Mouse (Mus musculus): ENCODE data around the gene Igdcc4. TPM values are rescaled to one million over a fixed set of nuclear protein-coding genes. Genes with fewer than 3 reads are reported as not detected.

Gene Igdcc4
- polyA plus RNA-seq, 1 experiment from 2014 or later = 15.7 TPM

DNA sequence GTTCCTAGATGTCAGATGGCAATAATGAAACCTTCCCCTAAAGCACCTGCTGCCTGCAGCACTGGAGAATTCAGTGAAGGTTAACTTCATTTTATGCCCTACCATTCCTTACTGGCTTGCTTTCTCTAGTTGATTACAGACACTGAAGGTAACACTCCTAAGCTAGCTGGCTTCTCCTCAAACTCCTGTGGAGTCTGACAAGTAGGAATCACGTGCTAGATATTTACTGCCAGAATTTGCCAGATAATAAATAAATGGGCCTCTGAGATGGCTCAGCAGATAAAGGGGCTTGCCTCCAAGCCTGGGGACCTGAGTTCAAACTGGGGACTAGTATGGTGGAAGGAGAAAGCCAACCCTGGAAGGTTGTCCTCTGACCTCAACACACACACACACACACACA lies 14.5 kb upstream of the Igdcc4 start:
- no peaks in the 10 kb centered on the region for H3K9me3 ChIP-seq
- H3K4me3 ChIP-seq (replicated peaks) = no peak overlapping the region
- peaks cover 30% of the 10 kb centered on the region for H3K36me3 ChIP-seq
- peaks cover 5% of the 10 kb centered on the region for H3K4me1 ChIP-seq (replicated peaks)
- H3K27ac ChIP-seq = no peak overlapping the region
- 75% methylated on average over 1 of the region's 1 CpGs for WGBS
- H3K27me3 ChIP-seq = no peaks in the 10 kb centered on the region
- no peak overlapping the region for H3K9ac ChIP-seq (replicated peaks)
- no peak overlapping the region for H3K4me2 ChIP-seq
- ATAC-seq (ENCODE audit: insufficient number of reproducible peaks, insufficient read depth, low FRiP score, low TSS enrichment, low read depth) = no peak

DNA sequence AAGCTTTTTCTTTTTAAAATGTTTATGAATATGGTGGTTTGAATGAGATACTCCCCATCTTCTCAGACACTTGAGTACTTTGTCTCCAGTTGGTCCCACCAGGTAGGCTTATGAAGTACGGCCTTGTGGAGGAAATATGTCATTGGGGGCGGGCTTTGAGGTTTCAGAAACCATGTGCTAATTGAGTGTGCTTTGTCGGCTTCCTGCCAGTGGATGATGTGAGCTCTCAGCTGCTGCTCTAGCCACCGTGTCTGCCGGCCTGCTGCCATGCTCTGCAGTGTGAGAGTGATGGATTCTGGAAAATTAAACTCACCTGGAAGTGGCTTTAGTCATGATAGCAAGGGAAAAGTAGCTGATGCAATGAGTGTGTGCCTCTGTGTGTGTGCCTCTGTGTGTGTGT lies 13.8 kb upstream of the Igdcc4 start:
- no peaks in the 10 kb centered on the region for H3K27me3 ChIP-seq
- no peaks in the 10 kb centered on the region for H3K9me3 ChIP-seq
- H3K9ac ChIP-seq (replicated peaks) = no peak overlapping the region
- no peak overlapping the region for H3K4me2 ChIP-seq
- peaks cover 23% of the 10 kb centered on the region for H3K36me3 ChIP-seq
- no peak for ATAC-seq (ENCODE audit: insufficient number of reproducible peaks, insufficient read depth, low FRiP score, low TSS enrichment, low read depth)
- 29% methylated on average over 5 of the region's 5 CpGs for WGBS
- H3K4me1 ChIP-seq (replicated peaks) = peaks cover 6% of the 10 kb centered on the region
- no peak overlapping the region for H3K4me3 ChIP-seq (replicated peaks)
- H3K27ac ChIP-seq = no peak overlapping the region

DNA sequence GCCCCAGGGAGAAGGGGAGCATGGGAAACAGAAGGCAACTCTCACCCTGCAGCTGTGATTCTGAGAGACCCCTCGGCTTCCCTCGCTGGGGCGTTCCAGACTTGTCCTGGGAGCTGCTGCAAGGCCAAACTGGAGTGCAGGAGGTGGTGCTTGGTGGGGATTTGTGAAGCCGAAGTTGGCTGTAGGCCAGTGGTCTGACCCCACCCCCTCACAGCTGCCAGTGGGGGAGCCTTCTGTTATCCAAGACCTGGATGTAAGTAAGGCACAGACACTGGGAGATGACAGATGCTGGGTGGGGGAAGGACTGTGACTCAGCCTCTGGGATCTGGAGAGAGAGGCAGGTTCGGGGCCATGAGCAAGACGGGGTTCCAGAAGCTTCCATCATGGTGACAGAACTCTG lies 7.0 kb upstream of the Igdcc4 start:
- no peaks in the 10 kb centered on the region for H3K27me3 ChIP-seq
- H3K9ac ChIP-seq (replicated peaks) = no peak overlapping the region; the same call in 1 of the 2 replicates
- 41% methylated on average over 6 of the region's 6 CpGs for WGBS
- H3K4me1 ChIP-seq (replicated peaks) = peaks cover 13% of the 10 kb centered on the region
- no peaks in the 10 kb centered on the region for H3K9me3 ChIP-seq
- H3K4me2 ChIP-seq = no peak overlapping the region
- 0 out of 2 replicates have a peak, but pooled peaks have one; percentile 49 for ATAC-seq (ENCODE audit: insufficient number of reproducible peaks, insufficient read depth, low FRiP score, low TSS enrichment, low read depth)
- no peaks in the 10 kb centered on the region for H3K36me3 ChIP-seq
- 0 out of 2 replicates have a peak overlapping the region, but pooled peaks have one; percentile 25 for H3K27ac ChIP-seq
- no peak overlapping the region for H3K4me3 ChIP-seq (replicated peaks)

DNA sequence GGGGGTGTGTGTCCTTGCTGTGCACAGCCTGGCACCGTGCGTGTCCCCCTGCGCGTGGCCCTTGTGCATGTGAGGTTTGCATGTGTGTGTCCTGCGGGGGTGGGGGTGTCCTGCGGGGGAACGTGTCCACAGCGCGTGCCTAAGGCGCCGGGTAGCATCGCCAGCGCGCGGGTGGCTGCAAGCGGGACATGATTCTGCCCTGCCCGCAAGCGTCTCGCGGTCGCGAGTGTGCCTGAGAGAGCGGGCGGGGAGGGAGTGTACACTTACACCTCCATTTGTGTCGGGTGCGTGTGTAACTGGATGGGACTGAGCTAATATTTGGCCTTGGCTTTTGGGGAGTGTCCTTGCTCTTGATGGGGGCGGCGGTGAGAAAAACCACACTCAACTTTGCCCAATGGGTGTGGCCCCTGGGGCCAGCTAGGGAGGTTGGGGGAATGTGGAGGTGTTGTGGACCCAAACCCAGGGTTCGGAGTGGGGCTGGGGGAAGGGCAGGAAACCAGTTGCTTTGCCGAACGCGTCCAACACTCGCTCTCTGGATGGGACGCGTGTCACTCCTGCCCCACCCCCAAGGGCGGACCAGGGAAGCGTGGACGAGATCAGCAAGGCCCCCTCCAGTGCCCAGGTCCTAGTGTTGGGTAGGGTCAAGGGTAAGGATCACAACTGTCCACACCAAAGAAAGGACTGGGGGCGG lies 545 bp downstream of the Igdcc4 start:
- peaks cover 7% of the 10 kb centered on the region; the same call in 1 of the 2 replicates for H3K9me3 ChIP-seq
- ATAC-seq (ENCODE audit: insufficient number of reproducible peaks, insufficient read depth, low FRiP score, low TSS enrichment, low read depth) = peak; percentile 71

DNA sequence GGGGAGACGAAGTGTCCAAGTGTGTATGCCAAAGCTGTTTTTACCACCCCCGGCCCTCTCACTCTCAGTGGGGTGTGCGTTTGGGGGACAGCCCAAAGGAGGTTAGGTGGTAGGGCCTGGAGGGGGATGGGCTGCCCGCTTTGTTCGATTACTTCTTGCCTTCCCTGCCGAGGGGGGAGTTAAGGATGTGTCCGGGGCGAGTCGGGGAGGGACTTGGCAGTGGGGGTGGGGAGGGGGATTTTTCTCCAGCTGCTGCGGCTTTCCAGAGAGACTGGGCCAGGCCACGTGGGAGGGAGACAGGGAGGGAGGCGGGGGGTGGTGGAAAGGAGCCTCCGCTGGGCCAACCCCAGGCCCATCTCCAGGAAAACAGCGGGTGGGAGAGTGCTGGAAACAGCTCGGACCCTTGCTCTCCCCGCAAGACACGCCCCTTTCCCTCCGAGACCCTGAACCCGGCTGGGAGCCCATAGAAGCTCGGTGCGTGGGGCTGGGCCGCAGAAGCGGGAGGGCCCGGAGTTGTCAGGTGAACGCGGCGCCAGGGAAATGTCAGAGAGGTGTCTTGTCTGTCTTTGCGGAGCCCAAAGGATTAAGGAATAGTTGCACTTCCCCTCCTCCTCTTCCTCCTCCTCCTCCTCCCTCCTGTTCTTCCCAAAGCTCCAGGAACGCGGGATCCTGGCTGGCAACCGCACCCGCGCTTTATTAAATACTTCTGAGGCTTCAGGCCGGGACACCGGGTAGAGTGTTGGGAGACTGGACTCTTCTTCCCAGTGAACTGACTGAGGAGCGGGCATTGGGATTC lies 1.3 kb downstream of the Igdcc4 start:
- peak; percentile 49 for ATAC-seq (ENCODE audit: insufficient number of reproducible peaks, insufficient read depth, low FRiP score, low TSS enrichment, low read depth)
- H3K27ac ChIP-seq = peak overlapping the region; percentile 75
- H3K4me1 ChIP-seq (replicated peaks) = peaks cover 37% of the 10 kb centered on the region
- peak overlapping the region; percentile 99 for H3K4me2 ChIP-seq
- peaks cover 7% of the 10 kb centered on the region; the same call in 1 of the 2 replicates for H3K9me3 ChIP-seq
- WGBS = 2% methylated on average over 36 of the region's 36 CpGs
- peak overlapping the region; percentile 84 for H3K4me3 ChIP-seq (replicated peaks)
- no peaks in the 10 kb centered on the region for H3K27me3 ChIP-seq
- peak overlapping the region; percentile 86 for H3K9ac ChIP-seq (replicated peaks)
- H3K36me3 ChIP-seq = no peaks in the 10 kb centered on the region

More for the DNA sequence above, 545 bp downstream of the Igdcc4 start:
- peak overlapping the region; percentile 99 for H3K4me2 ChIP-seq
- H3K27me3 ChIP-seq = no peaks in the 10 kb centered on the region
- peak overlapping the region; percentile 84 for H3K4me3 ChIP-seq (replicated peaks)
- whole genome bisulfite sequencing = under 1% methylated on average over 39 of the region's 39 CpGs
- peak overlapping the region; percentile 75 for H3K27ac ChIP-seq
- peaks cover 37% of the 10 kb centered on the region for H3K4me1 ChIP-seq (replicated peaks)
- H3K9ac ChIP-seq (replicated peaks) = peak overlapping the region; percentile 86
- H3K36me3 ChIP-seq = no peaks in the 10 kb centered on the region

DNA sequence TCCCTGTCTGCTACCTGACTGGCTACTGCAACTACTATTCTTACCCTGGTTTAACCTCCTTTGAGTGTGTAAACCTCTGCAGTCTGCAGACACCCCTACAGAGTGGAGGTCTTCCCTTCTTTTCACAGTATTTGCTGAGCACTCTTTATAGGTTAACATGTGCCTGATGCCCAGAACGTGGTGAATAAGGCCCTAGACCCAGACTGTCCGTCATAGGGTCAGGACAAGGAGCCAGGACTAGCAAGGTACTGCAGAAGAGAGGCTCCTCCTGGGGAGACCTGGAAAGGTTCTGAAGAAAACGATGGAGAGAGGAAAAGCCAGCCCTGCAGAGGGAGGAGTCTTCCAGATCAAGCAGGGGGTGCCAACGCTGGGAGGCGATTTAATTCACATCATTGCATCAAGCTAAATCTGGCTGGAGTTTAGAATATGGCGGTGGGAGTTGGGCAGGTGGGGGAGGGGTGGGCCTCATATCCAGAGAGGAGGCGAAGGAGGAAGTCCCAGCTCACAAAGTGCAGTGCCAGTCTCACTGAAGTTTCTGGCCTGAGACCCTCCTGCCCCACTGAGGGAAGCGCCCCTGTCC lies 2.0 kb downstream of the Igdcc4 start:
- Histone ChIP-seq H3K27ac (peak overlapping the region; percentile 60), H3K9ac (replicated peaks) (peak overlapping the region; percentile 86; the same call in 1 of the 2 replicates), H3K4me2 (peak overlapping the region; percentile 99), H3K27me3 (no peaks in the 10 kb centered on the region), H3K9me3 (peaks cover 7% of the 10 kb centered on the region; the same call in 1 of the 2 replicates), H3K4me1 (replicated peaks) (peaks cover 37% of the 10 kb centered on the region), H3K36me3 (no peaks in the 10 kb centered on the region), H3K4me3 (replicated peaks) (peak overlapping the region; percentile 84)
- no peak for ATAC-seq (ENCODE audit: insufficient number of reproducible peaks, insufficient read depth, low FRiP score, low TSS enrichment, low read depth)
- 30% methylated on average over 8 of the region's 8 CpGs for WGBS

DNA sequence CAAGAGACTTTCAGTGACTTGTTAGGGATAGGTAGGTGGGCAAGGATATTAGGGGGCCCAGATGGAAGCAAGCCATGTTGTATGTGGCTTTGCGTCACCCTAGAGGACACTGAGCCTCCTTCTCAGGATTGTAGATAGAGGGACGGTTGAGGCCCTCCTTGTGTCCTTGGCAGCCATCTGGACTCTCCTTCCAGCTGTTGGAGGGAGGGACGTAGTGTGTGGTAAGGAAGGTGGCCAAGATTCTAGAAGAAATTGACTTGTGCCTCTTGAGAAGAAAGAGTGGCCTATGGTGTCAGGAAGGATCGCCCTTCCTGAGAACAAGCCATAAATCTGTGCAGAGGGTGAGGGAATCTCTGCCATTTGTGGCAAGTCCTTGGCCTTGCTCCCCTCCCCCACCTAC lies 5.5 kb downstream of the Igdcc4 start:
- 74% methylated on average over 4 of the region's 4 CpGs for WGBS
- ATAC-seq (ENCODE audit: insufficient number of reproducible peaks, insufficient read depth, low FRiP score, low TSS enrichment, low read depth) = no peak
- Histone ChIP-seq H3K9ac (replicated peaks) (no peak overlapping the region), H3K36me3 (no peaks in the 10 kb centered on the region), H3K4me1 (replicated peaks) (peaks cover 46% of the 10 kb centered on the region), H3K9me3 (no peaks in the 10 kb centered on the region), H3K27ac (no peak overlapping the region), H3K4me2 (no peak overlapping the region), H3K4me3 (replicated peaks) (no peak overlapping the region), H3K27me3 (no peaks in the 10 kb centered on the region)

DNA sequence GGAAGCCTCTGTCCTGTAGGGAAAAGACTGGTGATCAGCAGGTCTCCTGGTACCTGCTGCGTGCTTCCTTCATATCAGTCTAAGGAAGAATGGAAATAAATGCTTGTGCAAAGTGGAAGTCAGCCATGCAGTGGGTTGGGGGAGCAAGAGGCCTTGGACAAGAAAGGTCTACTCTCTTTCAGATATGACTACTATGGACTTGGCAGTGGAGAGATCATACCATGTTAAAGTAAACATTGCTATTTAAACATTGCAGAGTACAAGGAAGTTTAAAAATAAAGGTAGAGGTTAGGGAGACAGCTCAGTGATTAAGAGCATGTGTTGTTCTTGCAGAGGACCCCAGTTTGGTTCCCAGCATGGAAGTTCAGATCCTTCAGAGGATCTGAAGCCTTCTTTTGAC lies 6.6 kb downstream of the Igdcc4 start:
- Histone ChIP-seq H3K4me1 (replicated peaks) (peaks cover 37% of the 10 kb centered on the region), H3K27me3 (no peaks in the 10 kb centered on the region), H3K4me3 (replicated peaks) (no peak overlapping the region), H3K27ac (no peak overlapping the region), H3K9ac (replicated peaks) (no peak overlapping the region), H3K36me3 (no peaks in the 10 kb centered on the region), H3K4me2 (no peak overlapping the region), H3K9me3 (no peaks in the 10 kb centered on the region)
- 90% methylated on average over 1 of the region's 1 CpGs for WGBS
- no peak for ATAC-seq (ENCODE audit: insufficient number of reproducible peaks, insufficient read depth, low FRiP score, low TSS enrichment, low read depth)

DNA sequence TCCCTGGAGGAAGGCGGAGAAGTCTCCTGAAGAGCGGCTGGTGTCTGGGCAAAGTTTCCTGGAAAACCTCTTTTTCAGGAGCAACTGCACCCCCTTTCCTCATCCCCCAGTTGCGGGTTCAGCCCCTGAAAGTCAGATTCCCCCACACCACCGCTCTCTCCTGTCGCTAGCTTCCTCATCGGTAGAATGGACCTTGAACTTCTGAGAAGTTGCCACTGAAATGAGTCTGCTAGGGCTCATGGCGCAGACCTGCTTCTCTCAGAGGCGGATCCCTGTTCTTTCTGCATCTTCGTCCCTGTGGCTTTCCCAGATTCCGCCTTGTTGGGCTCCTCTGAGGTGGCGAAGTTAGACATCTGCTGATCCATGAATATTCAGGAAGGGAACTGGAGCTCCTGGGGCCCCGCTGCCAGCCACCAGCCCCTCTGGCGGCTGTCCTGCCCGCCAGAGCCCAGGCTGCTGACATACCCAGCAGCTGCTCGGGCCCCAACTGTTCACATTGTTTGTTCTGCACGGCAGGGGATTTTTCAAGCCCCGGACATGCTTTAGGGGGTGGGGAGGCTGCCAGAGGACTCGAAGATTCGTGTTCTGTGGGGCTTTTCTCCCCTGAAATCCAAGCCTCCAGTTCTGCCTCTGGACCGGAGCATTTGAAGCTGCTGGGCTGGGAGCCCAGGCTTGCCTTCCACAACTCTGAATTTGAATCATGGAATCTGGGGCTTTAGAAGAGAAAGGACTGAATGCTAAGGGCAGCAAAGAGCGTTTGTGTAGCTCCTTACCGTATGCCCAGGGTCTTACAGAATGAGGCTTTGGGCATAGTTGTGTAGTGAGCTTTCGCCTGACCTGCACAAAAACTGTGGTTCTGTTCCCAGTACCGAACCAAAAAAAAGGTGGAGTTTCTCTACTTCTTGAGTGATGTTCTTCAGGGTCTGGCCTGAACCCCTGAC lies 8.1 kb downstream of the Igdcc4 start:
- Histone ChIP-seq H3K9me3 (no peaks in the 10 kb centered on the region), H3K36me3 (peaks cover 9% of the 10 kb centered on the region; the same call in 1 of the 2 replicates), H3K9ac (replicated peaks) (peak overlapping the region; percentile 50; the same call in 1 of the 2 replicates), H3K4me2 (peak overlapping the region; percentile 51), H3K4me1 (replicated peaks) (peaks cover 23% of the 10 kb centered on the region), H3K27ac (peak overlapping the region; percentile 76), H3K27me3 (no peaks in the 10 kb centered on the region), H3K4me3 (replicated peaks) (peak overlapping the region; percentile 13)
- 13% methylated on average over 24 of the region's 24 CpGs for WGBS
- no peak for ATAC-seq (ENCODE audit: insufficient number of reproducible peaks, insufficient read depth, low FRiP score, low TSS enrichment, low read depth)

DNA sequence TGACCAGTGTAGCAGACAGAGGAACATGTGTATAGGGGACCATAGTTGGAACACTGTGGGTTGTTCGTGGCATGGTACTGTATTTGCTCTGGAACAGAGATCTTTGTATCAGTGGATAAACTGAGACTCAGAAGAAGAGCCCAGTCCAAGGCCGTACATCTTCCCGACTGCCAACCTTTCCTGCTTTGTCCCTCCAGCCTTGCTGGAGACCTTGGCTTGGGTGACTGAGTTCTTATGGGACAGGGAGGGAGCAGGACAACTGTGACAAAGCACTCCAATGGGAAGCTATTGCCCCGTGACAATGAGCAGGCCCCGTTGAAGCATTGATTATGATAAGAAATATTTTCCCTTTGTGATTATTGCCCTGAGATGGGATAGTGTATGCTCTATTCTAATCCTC lies 10.4 kb downstream of the Igdcc4 start:
- ATAC-seq (ENCODE audit: insufficient number of reproducible peaks, insufficient read depth, low FRiP score, low TSS enrichment, low read depth) = no peak
- Histone ChIP-seq H3K4me3 (replicated peaks) (no peak overlapping the region), H3K9me3 (no peaks in the 10 kb centered on the region), H3K27ac (no peak overlapping the region), H3K9ac (replicated peaks) (no peak overlapping the region), H3K27me3 (no peaks in the 10 kb centered on the region), H3K36me3 (peaks cover 19% of the 10 kb centered on the region; the same call in 1 of the 2 replicates), H3K4me1 (replicated peaks) (peaks cover 13% of the 10 kb centered on the region), H3K4me2 (no peak overlapping the region)
- 84% methylated on average over 5 of the region's 5 CpGs for WGBS
